Mouse (Mus musculus) midbrain, embryonic 10.5 days (tissue): Measurements from ENCODE around the gene Cnfn. TPM values are rescaled to one million over a fixed set of nuclear protein-coding genes. Genes with fewer than 3 reads are reported as not detected.
"Not testable (repeated sequence)": the region's sequence is repeated elsewhere in the genome, so short reads cannot be mapped to it uniquely, and the experiment has no call there.

Experiments
- DNase-seq: peaks from one replicate; pipeline ENCODE4 v3.0.0-alpha.2; 2017; ENCODE audit warnings: low spot score
- H3K27ac ChIP-seq: fragments of 300-500 bp; sonication (generic); replicated peaks from 2 replicates; pipeline ENCODE4 v1.5.1; 2016; ENCODE audit warnings: mild to moderate bottlenecking
- H3K27me3 ChIP-seq: fragments of 300-500 bp; sonication (generic); 2 replicates; pipeline ENCODE4 v1.6.1; 2016; ENCODE audit warnings: low read depth, mild to moderate bottlenecking; ENCODE audit not compliant: poor library complexity, severe bottlenecking
- H3K36me3 ChIP-seq: fragments of 300-500 bp; sonication (generic); 2 replicates; pipeline ENCODE4 v1.6.1; 2016; ENCODE audit warnings: mild to moderate bottlenecking, moderate library complexity
- H3K4me1 ChIP-seq: fragments of 300-500 bp; sonication (generic); 2 replicates; pipeline ENCODE4 v1.6.1; 2016
- H3K4me3 ChIP-seq: fragments of 300-500 bp; sonication (generic); 2 replicates; pipeline ENCODE4 v1.5.1; 2016; ENCODE audit warnings: mild to moderate bottlenecking, moderate library complexity
- H3K9me3 ChIP-seq: fragments of 300-500 bp; sonication (generic); replicated peaks from 2 replicates; pipeline ENCODE4 v1.6.1; 2016; ENCODE audit warnings: mild to moderate bottlenecking
- whole genome bisulfite sequencing: fragments of 180-500 bp; shearing (Covaris S2); methylation state at CpG from one replicate; pipeline ENCODE4 v1.1.7; 2016; 5-methylcytosine and 5-hydroxymethylcytosine counted together
- polyA plus RNA-seq: library from polyadenylated mRNA; unstranded; fragments of >200 nt; fragmentation: Nextera tagmentation; extraction: Ambion mirVana; gene quantifications from 2 replicates; pipeline ENCODE4 v1.2.1, GENCODE M21; 2016

Gene Cnfn
- polyA plus RNA-seq, 1 experiment from 2014 or later = not detected

DNA sequence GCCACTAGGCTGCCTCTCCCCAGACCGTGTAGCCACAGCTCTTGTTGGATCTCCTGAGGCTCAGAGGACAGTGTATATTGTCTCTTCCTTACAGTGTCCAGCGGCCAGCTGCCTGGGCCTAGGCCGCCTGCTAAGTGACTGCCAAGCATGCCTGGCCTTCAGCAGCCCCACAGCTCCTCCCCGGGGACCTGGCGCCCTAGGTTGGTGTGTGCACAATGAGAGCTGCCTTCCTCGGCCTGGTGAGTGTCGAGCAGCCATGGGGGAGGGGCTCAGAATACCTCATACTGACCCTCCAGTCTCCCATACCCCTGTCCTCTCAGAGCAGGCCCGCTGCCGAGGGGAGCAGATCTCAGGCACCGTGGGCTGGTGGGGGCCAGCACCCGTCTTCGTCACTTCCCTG, 35.1 kb downstream of the Cnfn start:
- H3K27ac ChIP-seq = no peak overlapping the region
- peaks cover 87% of the 10 kb centered on the region for H3K36me3 ChIP-seq
- H3K27me3 ChIP-seq = no peaks in the 10 kb centered on the region
- no peak overlapping the region for H3K4me3 ChIP-seq
- H3K4me1 ChIP-seq = no peaks in the 10 kb centered on the region
- DNase-seq = no peak
- no peaks in the 10 kb centered on the region for H3K9me3 ChIP-seq
- WGBS = 85% methylated on average over 12 of the region's 12 CpGs

DNA sequence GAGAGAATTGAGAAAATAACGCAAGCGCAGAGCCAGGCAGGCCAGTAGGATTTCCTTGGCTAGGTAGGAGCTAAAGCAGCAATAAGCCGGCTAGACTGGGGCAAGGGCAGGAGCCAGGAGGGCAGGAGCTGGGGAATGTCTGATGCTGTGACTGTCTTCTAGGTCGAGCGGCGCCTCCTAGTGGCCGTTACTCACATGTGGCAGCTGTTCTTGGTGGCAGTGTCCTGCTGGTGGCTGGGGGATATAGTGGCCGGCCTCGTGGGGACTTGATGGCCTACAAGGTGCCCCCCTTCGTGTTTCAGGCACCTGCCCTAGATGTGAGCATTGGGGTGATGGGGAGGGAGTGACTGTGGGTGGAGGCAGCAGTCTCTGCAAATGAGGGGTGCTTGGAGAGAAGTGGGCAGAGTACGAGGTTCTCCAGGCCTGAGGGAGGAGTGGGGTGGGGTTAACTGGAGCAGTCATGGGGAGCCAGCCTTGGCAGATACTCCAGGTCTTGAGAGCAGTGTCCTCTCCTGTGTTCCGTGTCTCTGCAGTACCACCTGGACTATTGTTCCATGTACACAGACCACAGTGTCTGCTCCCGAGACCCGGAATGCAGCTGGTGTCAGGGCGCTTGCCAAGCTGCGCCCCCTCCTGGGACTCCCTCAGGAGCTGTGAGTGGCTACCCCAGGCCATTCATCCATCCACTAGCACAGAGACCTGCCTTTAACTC, 35.8 kb downstream of the Cnfn start:
- peak; percentile 76 for DNase-seq
- H3K4me3 ChIP-seq = no peak overlapping the region
- no peaks in the 10 kb centered on the region for H3K4me1 ChIP-seq
- 43% methylated on average over 16 of the region's 16 CpGs for WGBS
- H3K27ac ChIP-seq = no peak overlapping the region; the same call in 1 of the 2 replicates
- no peaks in the 10 kb centered on the region for H3K9me3 ChIP-seq
- peaks cover 85% of the 10 kb centered on the region for H3K36me3 ChIP-seq
- no peaks in the 10 kb centered on the region for H3K27me3 ChIP-seq

DNA sequence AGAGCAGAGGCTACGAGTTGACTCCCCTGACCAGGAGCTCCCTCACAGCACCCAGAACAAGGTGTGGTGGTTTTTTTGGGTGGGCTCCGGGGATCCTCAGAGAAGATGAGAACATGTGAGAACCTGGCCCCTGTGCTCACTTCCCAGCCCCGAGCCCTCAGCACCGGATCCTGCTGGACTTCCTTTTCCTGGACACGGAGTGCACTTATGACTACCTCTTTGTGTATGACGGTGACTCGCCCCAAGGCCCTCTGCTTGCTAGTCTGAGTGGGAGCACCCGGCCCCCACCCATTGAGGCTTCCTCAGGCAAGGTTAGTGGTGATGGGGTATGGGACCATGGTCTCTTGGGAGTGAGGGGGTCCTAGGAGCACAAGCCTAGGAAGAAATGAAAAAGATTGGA, 43.3 kb downstream of the Cnfn start:
- no peak for DNase-seq
- Histone ChIP-seq H3K36me3 (peaks cover 56% of the 10 kb centered on the region), H3K4me1 (peaks cover 15% of the 10 kb centered on the region), H3K27ac (no peak overlapping the region), H3K27me3 (no peaks in the 10 kb centered on the region), H3K9me3 (no peaks in the 10 kb centered on the region), H3K4me3 (no peak overlapping the region)
- WGBS = 91% methylated on average over 8 of the region's 8 CpGs

DNA sequence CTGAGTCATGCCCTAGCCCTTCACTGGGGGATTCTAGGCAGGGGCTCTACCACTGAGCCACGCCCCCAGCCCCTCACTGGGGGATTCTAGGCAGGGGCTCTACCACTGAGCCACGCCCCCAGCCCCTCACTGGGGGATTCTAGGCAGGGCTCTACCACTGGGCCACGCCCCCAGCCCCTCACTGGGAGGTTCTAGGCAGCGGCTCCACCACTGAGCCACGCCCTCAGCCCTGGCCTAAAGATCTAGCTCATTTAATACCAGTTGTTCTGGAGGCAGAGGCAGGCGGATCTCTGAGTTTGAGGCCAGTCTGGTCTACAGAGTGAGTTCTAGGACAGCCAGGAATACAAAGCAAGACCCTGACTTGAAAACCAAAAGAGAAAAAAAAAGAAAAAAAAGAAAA, 44.1 kb downstream of the Cnfn start:
- 93% methylated on average over 6 of the region's 6 CpGs for WGBS
- DNase-seq = not testable (repeated sequence)

DNA sequence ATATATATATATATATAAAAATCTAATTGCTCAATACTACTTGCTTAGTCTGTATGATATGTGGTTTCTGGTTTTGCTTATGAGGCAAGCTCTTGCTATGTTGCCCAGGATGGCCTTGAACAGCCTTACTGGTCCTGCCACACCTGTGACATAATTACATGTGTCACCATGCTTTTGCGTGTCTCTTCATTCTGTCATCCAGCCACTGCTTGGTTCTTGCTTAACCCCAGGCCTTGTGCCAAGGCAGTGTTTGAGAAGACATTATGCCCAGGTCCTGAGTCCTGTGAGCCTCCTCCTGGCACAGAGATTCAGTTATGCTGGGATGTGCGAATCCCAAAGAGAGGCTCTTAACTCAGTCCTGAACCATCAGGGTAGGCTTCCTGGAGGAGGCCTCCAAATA, 46.3 kb downstream of the Cnfn start:
- H3K4me3 ChIP-seq = no peak overlapping the region
- no peak for DNase-seq
- 95% methylated on average over 2 of the region's 2 CpGs for WGBS
- no peak overlapping the region for H3K27ac ChIP-seq
- no peaks in the 10 kb centered on the region for H3K9me3 ChIP-seq
- H3K36me3 ChIP-seq = peaks cover 40% of the 10 kb centered on the region
- peaks cover 25% of the 10 kb centered on the region for H3K4me1 ChIP-seq
- no peaks in the 10 kb centered on the region for H3K27me3 ChIP-seq

More for the DNA sequence above, 44.1 kb downstream of the Cnfn start:
- H3K9me3 ChIP-seq, H3K27ac ChIP-seq, H3K27me3 ChIP-seq, H3K4me3 ChIP-seq: not testable (repeated sequence)
- H3K36me3 ChIP-seq = peaks cover 48% of the 10 kb centered on the region
- H3K4me1 ChIP-seq = peaks cover 18% of the 10 kb centered on the region

DNA sequence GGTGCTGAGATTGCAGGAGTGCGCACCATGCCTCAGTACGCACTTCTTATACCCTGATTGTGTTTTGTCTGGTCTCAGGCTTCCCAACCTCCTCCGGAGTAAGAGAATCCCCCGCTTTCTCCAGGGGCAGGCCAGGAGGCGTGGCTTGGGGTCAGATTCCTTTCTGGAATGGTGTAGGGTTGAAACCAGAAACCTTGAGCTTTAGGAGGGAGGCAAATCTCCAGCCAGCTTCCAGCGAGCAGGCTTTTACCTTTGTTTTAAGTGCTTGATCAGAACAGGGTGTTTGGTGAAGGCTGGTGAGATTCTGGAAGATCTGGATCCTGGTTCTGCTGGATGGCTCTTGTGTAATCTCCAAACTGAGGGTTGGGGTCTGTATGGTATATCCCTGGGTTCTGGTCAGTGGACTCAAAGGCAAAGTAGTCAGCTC, 47.5 kb downstream of the Cnfn start:
- peak; percentile 75 for DNase-seq
- no peaks in the 10 kb centered on the region for H3K27me3 ChIP-seq
- 3% methylated on average over 6 of the region's 6 CpGs for WGBS
- H3K9me3 ChIP-seq = no peaks in the 10 kb centered on the region
- H3K4me1 ChIP-seq = peaks cover 36% of the 10 kb centered on the region
- H3K4me3 ChIP-seq = peak overlapping the region; percentile 30
- peaks cover 31% of the 10 kb centered on the region for H3K36me3 ChIP-seq
- peak overlapping the region; percentile 80 for H3K27ac ChIP-seq

Other genes starting within 250 kb of the Cnfn start
- gene Pou2f2, start 190.0 kb downstream of the Cnfn start, polyA plus RNA-seq = 13.6 and 26.5 TPM in 2 replicates
- gene Dedd2, start 149.1 kb downstream of the Cnfn start, polyA plus RNA-seq = 8.4 TPM in 2 replicates
- gene Zfp526, start 148.3 kb downstream of the Cnfn start, polyA plus RNA-seq = 2.7 and 2.8 TPM in 2 replicates
- gene Gsk3a, start 131.9 kb downstream of the Cnfn start, polyA plus RNA-seq = 9.3 and 10.5 TPM in 2 replicates
- 6.9 and 7.3 TPM in 2 replicates for gene Erf, start 119.0 kb downstream of the Cnfn start, polyA plus RNA-seq
- gene Cic, start 102.0 kb downstream of the Cnfn start, polyA plus RNA-seq = 18.5 and 21.7 TPM in 2 replicates
- gene Pafah1b3, start 71.7 kb downstream of the Cnfn start, polyA plus RNA-seq = 293 and 325 TPM in 2 replicates
- gene Prr19, start 68.3 kb downstream of the Cnfn start, polyA plus RNA-seq = 1.1 and 1.4 TPM in 2 replicates
- 2.1 and 5.1 TPM in 2 replicates for gene Tmem145, start 63.6 kb downstream of the Cnfn start, polyA plus RNA-seq
- gene Megf8, start 52.6 kb downstream of the Cnfn start, polyA plus RNA-seq = 13.9 and 14.9 TPM in 2 replicates
- 4.7 and 7.0 TPM in 2 replicates for gene Lipe, start 29.0 kb upstream of the Cnfn start, polyA plus RNA-seq
- 0.31 and 0.37 TPM in 2 replicates for gene Cxcl17, start 43.2 kb upstream of the Cnfn start, polyA plus RNA-seq
- 0.53 and 0.61 TPM in 2 replicates for gene Ceacam1, start 107.9 kb upstream of the Cnfn start, polyA plus RNA-seq
- not detected in 2 replicates for gene Ceacam2, start 170.1 kb upstream of the Cnfn start, polyA plus RNA-seq
- gene Erich4, start 246.2 kb upstream of the Cnfn start, polyA plus RNA-seq = not detected in 2 replicates
- 22.8 and 24.9 TPM in 2 replicates for gene Dmac2, start 249.7 kb upstream of the Cnfn start, polyA plus RNA-seq